Mouse (Mus musculus) G1E (cell line): ENCODE data around the gene Asic1. TPM values are rescaled to one million over a fixed set of nuclear protein-coding genes. Genes with fewer than 3 reads are reported as not detected.

Experiments
- ATAC-seq: 2 replicates; pipeline ENCODE4 v1.8.0; 2016; ENCODE audit warnings: mild to moderate bottlenecking; ENCODE audit not compliant: insufficient number of reproducible peaks, poor library complexity, low FRiP score, severe bottlenecking; ENCODE audit errors: extremely low read depth
- DNase-seq: peaks from one replicate; pipeline ENCODE4 v3.0.0; 2012; ENCODE audit warnings: low spot score
- H3K27me3 ChIP-seq: 2 replicates; pipeline ENCODE4 v1.6.1; 2012; ENCODE audit warnings: mild to moderate bottlenecking, low read length, inconsistent platforms; ENCODE audit not compliant: insufficient read depth
- H3K36me3 ChIP-seq: replicated peaks from 2 replicates; pipeline ENCODE3; 2012; ENCODE audit warnings: mild to moderate bottlenecking, inconsistent platforms
- H3K4me1 ChIP-seq: 2 replicates; pipeline ENCODE4 v1.6.1; 2012; ENCODE audit warnings: low read depth, low read length, inconsistent platforms, mixed read lengths; ENCODE audit not compliant: insufficient read depth
- H3K4me3 ChIP-seq: 2 replicates; pipeline ENCODE4 v1.5.1; 2012; ENCODE audit warnings: low read depth, mild to moderate bottlenecking, inconsistent platforms, low read length, moderate library complexity, mixed read lengths
- H3K9me3 ChIP-seq: replicated peaks from 2 replicates; pipeline ENCODE4 v1.6.1; 2012; ENCODE audit warnings: inconsistent platforms
- CTCF ChIP-seq: IDR thresholded peaks from 2 replicates; pipeline ENCODE4 v1.5.1; 2012; ENCODE audit warnings: low read depth, low read length, inconsistent platforms, mixed read lengths
- GATA1 ChIP-seq: IDR thresholded peaks from 2 replicates; pipeline ENCODE4 v1.6.1; 2012; ENCODE audit warnings: borderline replicate concordance, low read length, inconsistent platforms, mixed read lengths
- GATA2 ChIP-seq: IDR thresholded peaks from 2 replicates; pipeline ENCODE4 v1.6.1; 2012; ENCODE audit warnings: low read depth, low read length, inconsistent platforms, borderline replicate concordance
- POLR2AphosphoS5 ChIP-seq: IDR thresholded peaks from 2 replicates; pipeline ENCODE4 v1.6.1; 2012; ENCODE audit warnings: low read depth, low read length, inconsistent platforms; ENCODE audit not compliant: insufficient replicate concordance
- TAL1 ChIP-seq: conservative IDR thresholded peaks from 2 replicates; pipeline ENCODE4 v1.6.1; 2012; ENCODE audit warnings: low read depth, low read length, inconsistent platforms, mixed read lengths
- polyA plus RNA-seq: library from polyadenylated mRNA; stranded (reverse); fragments of >175 nt; gene quantifications from 2 replicates; pipeline ENCODE4 v1.2.3, GENCODE M21; 2012
- total RNA-seq, 2 experiments: library from RNA; stranded (forward) in 1 of 2; stranded (reverse) in 1 of 2; fragments of 200-1000 nt in 1 of 2; fragments of >200 nt in 1 of 2; fragmentation: Nextera tagmentation in 1 of 2; gene quantifications; 2 replicates each; pipeline ENCODE4 v1.2.3; 2014 to 2017

Asic1 gene
- total and polyA plus RNA-seq, 3 experiments: 0.22 TPM; not detected in 2

DNA sequence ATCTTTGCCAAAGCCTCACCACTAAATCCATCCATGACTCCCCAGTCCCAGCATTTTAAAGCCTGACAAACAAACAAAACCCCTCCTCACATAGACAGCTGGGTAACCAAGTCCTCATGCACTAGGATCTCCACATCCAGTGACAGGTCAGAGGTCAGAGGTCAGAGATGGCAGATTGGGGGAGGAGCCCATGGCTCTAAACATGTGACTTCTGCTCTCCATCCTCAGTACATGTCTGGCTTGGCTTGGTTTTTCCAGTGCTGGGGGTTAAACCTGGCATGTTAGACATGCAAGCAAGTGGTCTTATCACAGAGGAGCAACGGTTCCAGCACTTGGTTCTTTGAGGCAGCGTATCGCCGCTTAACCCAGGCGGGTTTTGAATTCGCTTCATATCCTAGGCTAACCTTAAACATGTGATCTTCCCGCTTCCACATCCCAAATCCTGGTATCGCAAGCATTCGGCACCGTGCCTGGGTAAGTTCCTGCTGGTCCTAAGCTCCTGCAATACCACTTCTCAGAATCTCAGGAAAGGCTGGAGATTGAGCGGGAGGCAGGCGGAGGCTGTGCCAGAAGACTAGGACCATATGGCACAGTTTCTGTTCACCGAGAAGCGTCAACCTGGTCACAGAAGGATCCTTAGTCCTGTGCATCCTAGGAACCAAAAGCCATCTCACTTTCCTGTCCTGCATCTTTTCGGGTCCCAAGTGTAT is 8.9 kb upstream of the Asic1 start:
- H3K9me3 ChIP-seq: peaks cover 2% of the 10 kb centered on the region; the same call in 1 of the 2 replicates
- H3K27me3 ChIP-seq: peaks cover 10% of the 10 kb centered on the region
- no peak overlapping the region; the same call in 1 of the 2 replicates for H3K4me3 ChIP-seq
- ATAC-seq (no peak), DNase-seq (no peak)
- peaks cover 78% of the 10 kb centered on the region for H3K4me1 ChIP-seq
- TF ChIP-seq GATA1 (no peak), GATA2 (no peak), POLR2AphosphoS5 (no peak), TAL1 (no peak), CTCF (no peak)
- no peaks in the 10 kb centered on the region for H3K36me3 ChIP-seq

DNA sequence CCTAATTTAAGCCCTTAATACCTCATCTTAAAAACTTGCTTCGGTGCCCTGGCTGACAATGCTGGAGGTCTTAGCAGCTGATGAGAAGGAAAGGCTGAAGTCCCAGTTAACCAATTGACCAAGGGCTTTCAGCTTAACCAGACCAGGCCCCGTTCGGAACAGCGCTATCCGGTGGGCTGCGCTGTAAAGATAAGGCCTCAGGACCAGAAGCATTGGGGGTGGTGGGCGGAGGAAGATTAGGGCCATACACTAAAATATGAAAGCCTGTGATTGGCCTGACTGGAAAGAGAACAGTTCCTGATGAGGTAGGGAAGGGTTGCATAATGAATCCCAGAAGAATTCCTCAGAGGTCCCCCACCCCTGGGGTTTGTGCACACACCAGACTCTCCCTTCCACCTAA is 7.8 kb upstream of the Asic1 start:
- Histone ChIP-seq H3K27me3 (peaks cover 19% of the 10 kb centered on the region), H3K4me1 (peaks cover 80% of the 10 kb centered on the region), H3K36me3 (no peaks in the 10 kb centered on the region), H3K9me3 (peaks cover 5% of the 10 kb centered on the region), H3K4me3 (no peak overlapping the region)
- ATAC-seq (peak; percentile 43), DNase-seq (peak; percentile 61)
- TF ChIP-seq CTCF: no peak
- peak; percentile 85 for TF ChIP-seq TAL1
- TF ChIP-seq GATA1: no peak
- TF ChIP-seq POLR2AphosphoS5: no peak

DNA sequence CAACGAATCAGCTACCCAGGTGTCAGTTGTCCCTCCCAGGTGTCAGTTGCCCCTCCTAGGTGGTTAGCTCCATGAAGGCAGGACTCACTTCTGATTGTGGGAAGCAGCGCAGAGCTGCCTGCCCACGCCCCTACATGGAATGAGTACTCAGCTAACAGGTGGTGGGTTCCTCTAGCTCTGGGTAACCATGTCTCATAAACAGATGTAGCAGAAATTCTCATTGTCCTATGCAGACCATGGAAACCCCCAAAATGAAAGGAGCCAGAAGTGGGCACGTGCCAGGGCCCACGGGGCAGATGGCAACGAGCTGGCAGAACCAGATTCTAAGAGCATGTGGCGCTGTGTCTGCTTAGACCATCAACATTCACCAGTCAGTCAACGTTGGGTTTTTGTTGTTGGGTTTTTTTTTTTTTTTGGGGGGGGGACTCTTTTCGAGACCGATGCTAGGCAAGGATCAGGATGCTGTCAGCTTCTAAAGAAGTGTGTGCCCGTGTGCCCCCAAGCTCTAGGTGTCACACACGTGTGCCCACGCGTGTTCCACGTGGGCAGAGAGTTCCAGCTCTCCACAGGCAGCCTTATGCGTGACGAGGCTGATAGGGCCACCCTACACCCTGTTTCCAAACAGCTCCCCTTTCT is 6.1 kb upstream of the Asic1 start:
- H3K9me3 ChIP-seq: peaks cover 3% of the 10 kb centered on the region
- H3K36me3 ChIP-seq: no peaks in the 10 kb centered on the region
- peaks cover 74% of the 10 kb centered on the region for H3K4me1 ChIP-seq
- peak overlapping the region; percentile 70; the same call in 1 of the 2 replicates for H3K4me3 ChIP-seq
- TF ChIP-seq TAL1: no peak
- H3K27me3 ChIP-seq: peaks cover 25% of the 10 kb centered on the region
- ATAC-seq (no peak), DNase-seq (no peak)

DNA sequence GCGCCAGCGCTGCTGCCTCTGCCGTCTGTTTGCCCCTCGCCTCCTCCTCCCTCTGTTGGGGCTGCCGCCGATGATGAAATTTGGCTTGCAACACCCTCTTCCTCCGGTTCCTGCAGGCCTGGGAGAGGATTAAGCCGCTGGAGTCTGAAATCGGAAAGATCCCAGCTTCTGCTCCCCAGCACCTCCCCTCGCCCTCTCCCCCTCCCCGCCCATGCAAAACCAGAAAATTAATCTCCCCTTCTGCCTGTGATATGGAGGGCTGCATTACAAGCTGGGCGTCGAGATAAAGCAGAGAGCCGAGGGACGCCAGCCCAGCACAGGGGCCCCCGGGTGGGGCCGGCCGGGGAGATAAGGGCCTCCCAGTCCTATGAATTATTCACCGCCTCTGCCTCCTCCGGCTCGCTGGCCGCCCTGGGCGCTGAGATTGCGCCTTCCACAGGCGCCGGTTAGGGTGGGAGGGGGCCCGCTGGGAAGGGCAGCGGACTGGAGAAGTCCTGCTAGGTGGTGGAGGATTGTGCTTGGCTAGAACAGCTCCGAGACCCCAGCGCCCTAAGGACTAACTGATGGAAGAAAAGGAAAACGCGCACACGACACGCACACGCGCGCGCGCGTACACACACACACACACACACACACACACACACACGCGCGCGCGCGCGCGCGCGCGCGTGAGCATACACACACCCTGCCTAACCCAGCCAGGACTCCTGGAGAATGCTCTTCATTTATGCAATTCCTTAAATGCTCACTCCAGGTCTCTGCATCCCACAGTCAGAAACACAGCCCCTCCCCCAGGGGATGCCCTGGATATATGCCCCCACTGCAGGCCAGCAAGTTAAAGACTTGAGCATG is 5.3 kb upstream of the Asic1 start:
- DNase-seq (peak; percentile 96), ATAC-seq (peak; percentile 89)
- TF ChIP-seq GATA2: no peak
- no peak for TF ChIP-seq CTCF
- TF ChIP-seq TAL1: peak; percentile 97
- TF ChIP-seq POLR2AphosphoS5: no peak
- TF ChIP-seq GATA1: no peak
- Histone ChIP-seq H3K4me3 (peak overlapping the region; percentile 70; the same call in 1 of the 2 replicates), H3K9me3 (peaks cover 3% of the 10 kb centered on the region), H3K36me3 (no peaks in the 10 kb centered on the region), H3K4me1 (peaks cover 75% of the 10 kb centered on the region), H3K27me3 (peaks cover 29% of the 10 kb centered on the region)

DNA sequence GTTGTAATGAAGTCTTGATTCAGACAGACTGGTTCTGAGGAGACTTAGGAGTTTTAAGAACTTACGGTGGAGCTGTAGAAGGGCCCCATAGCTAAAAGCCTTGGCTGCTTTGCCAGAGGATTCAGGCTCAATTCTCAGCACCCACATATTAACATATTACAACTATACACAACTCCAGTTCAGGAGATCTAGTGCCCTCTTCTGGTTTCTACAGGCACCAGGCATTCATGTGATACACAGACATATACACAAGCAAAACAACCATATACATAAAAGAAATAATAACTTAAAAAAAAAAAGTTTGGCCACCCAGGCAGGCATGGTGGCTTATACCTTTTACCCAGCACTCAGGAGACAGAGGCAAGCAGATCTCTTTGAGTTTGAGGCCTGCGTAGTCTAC is 2.6 kb upstream of the Asic1 start:
- DNase-seq (no peak), ATAC-seq (no peak)
- peaks cover 9% of the 10 kb centered on the region for H3K9me3 ChIP-seq
- TF ChIP-seq POLR2AphosphoS5 (no peak), CTCF (no peak), TAL1 (no peak), GATA1 (no peak), GATA2 (no peak)
- no peak overlapping the region for H3K4me3 ChIP-seq
- no peaks in the 10 kb centered on the region for H3K36me3 ChIP-seq
- peaks cover 60% of the 10 kb centered on the region for H3K4me1 ChIP-seq
- H3K27me3 ChIP-seq: peaks cover 53% of the 10 kb centered on the region

DNA sequence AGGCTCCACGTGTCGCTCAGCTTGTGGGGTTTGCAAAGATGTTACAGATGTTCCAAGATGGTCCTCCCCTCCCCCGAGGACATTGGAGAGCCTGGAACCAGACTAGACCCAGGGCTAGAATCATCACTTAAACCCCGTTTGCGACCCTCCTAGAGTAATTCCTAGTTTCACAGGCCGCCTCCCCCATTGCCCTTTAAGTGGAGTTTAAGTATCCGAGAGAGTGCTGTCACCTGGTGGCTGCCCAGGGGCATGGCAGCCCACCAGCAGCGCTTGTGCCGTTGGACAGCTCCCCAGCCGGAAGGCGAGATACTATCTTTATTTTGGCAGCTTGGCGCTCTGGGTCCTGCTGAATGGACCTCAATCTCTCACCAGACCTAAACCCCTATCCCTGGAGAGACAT is 1.3 kb upstream of the Asic1 start:
- ATAC-seq (no peak), DNase-seq (peak; percentile 43)
- no peak for TF ChIP-seq TAL1
- TF ChIP-seq GATA1: no peak
- TF ChIP-seq CTCF: peak; percentile 95
- no peak for TF ChIP-seq GATA2

More for the DNA sequence above, 1.3 kb upstream of the Asic1 start:
- Histone ChIP-seq H3K27me3 (peaks cover 65% of the 10 kb centered on the region), H3K4me3 (no peak overlapping the region), H3K4me1 (peaks cover 48% of the 10 kb centered on the region), H3K36me3 (no peaks in the 10 kb centered on the region), H3K9me3 (peaks cover 9% of the 10 kb centered on the region)
